Mouse (Mus musculus) c-Kit-negative CD71-positive TER-119-positive erythroid progenitor cells, embryonic 14.5 days (primary cell): ENCODE data around the gene Cep89.
A peak's percentile ranks its signal among the peaks of the same experiment; 100 is the strongest.

ENCODE experiments used
- DNase-seq: peaks from one replicate; pipeline ENCODE4 v3.0.0-alpha.2; 2013; ENCODE audit warnings: low read depth, low spot score

The Cep89 gene

GRCm38 (mm10) chr7:35382706-35383353 lies 14.0 kb upstream of the Cep89 start:
- no peak for DNase-seq

GRCm38 (mm10) chr7:35386525-35386952 lies 10.3 kb upstream of the Cep89 start:
- no peak for DNase-seq

- no peak for DNase-seq
Observed at GRCm38 (mm10) chr7:35388694-35389093, 8.1 kb upstream of the Cep89 start.

DNA sequence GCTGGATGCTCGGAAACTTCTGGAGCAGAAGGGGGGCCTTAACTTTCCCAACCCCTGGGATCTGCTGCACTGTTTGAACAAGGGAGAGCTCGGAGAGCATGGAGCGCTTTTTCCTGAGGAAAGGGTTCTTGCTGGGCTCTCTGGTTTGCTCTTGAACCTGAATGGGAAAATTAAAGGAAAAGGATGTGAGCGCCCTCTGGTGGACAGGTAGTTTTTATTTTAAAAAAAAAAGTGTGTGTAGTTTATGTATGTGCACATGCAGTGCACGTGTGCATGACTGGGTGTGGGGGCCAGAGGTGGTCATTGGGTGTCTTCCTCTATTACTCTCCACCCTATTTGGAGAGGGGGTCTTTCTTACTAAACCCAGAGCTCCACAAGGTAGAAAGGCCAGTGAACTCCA lies 3.9 kb upstream of the Cep89 start:
- DNase-seq, result peak; percentile 26

DNA sequence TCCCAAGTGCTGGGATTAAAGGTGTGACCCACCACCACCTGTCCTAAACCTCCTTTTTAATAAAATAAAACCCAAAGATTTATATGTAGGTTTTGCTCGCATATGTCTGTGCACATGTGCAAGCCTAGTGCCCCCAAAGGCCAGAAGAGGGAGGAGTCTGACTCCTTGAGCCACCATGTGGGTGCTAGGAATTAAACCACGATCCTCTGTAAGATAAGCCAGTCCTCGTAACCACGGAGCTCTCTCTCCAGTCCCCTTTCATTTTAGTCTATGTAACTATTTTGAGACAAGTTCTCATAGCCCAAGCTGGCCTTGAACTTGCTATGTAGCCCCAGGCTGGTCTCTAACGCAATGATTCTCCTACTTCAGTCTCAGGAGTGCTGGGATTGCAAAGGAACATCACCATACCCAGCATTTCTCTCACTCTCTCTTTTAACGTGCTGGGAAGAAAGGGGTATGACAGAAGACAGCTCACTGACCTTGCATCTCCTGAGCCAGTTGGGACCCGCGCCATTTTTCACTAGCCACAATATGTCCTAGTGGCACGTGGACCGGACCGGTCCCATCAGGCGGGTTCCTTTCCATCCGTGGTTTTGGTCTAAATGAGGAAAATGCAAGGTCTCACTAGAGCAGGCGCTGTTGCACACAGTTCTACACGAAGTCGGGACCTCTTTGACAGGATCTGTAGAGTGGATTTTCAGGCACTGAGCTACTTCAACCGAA lies 940 bp upstream of the Cep89 start:
- DNase-seq, result peak; percentile 22

GRCm38 (mm10) chr7:35401169-35401568 lies 4.3 kb downstream of the Cep89 start:
- DNase-seq, result peak; percentile 48

GRCm38 (mm10) chr7:35415226-35415625 lies 18.4 kb downstream of the Cep89 start:
- DNase-seq, result no peak

DNA sequence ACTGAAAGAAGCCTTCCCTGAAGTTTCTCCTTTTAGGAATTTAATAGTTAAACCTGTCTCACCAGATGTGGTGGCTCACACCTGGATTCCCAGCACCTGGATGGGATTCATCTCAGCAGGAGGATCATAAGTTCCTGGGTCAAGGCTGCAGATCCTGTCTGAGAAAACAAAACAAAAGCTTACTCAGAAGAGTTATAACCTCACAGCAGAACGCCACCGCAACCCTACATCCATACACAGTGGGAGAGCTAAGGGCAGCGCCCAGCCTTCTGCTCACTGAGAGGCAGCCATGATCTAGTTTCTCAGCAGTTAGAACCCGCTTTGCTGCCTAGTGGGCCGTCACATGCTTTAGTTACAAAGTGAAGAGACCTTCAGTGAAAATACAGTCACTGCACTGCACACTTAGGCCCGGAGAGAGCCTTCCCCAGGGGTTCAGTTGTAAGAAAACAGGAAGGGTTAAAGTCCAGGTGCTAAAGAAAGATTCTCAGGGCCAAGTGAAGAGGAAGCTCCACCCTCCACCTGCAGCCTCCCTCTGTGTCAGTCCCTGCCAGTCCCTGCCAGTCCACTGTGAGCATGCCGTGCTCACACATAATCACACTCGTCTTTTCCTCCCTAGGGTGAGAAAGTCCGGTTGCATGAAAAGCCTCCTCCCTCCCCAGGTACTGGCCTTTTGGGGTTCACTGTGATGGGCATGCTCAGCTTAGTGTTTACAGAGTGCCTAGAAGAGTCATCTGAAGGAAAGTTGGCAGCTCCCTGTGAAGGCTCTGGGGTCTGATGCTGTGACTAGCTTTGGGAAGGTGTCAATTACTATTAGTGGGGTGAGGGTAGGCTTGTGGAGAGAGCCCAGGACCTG lies 19.2 kb downstream of the Cep89 start:
- DNase-seq, result no peak

DNA sequence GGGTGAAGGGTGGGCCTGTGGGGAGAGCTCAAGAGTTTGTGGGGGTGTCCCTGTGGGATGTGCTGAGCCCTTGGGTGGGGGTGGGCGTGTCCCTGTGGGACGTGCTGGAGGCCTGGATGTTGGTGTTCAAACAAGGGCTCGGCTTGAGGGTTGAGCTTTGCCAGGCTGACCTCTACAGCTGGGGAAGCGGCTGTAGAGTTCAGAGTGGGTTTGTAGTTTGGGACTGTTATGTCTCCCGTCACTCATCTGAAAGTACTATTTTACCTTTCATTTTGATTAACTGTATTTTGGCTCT lies 19.8 kb downstream of the Cep89 start:
- DNase-seq, result no peak

GRCm38 (mm10) chr7:35423071-35423470 lies 26.2 kb downstream of the Cep89 start:
- DNase-seq, result no peak

DNA sequence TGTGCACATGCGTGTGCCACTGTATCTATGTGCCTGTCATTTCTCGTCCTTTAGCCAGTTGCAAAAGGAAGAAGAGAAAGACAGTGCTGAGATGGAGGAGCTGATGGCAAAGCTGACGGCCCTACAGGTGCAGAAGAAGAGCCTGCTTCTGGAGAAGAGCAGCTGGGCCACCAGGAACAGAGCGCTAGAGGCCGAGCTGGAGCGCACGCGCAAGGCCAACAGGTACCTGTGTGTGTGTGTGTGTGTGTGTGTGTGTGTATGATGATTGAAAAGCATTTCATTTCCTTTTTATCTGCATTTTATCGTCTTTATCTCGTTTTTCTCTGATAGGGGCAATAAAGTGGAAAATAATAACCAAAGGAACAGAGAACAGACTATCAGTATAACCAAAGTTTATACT lies 31.3 kb downstream of the Cep89 start:
- no peak for DNase-seq

DNA sequence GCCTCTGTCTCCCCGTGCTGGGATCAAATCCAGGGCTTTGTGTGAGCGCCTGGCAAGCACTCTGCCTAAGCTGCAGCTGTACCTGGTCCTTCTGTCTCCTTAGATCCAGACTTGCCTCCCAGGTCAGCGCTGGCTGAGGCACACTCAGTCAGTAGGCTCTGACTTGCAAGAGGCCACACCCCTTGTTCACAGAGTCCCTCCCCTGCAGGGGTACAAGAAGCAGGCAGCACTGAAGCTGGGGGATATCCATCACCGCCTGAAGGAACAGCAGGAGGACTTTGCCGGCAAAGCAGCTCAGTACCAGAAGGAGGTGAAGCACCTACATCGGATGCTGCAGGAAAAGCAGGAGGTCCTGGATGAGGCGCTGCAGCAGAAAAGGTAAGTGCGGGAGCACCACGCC lies 38.4 kb downstream of the Cep89 start:
- no peak for DNase-seq

- no peak for DNase-seq
Observed at GRCm38 (mm10) chr7:35447501-35447900, 50.7 kb downstream of the Cep89 start.

- no peak for DNase-seq
Observed at GRCm38 (mm10) chr7:35447996-35448846, 51.4 kb downstream of the Cep89 start, which contains the start of gene Slc7a9. Slc7a9 (plus strand) TSS chr7:35448796.

- DNase-seq, result no peak
Observed at GRCm38 (mm10) chr7:35448867-35449266, 52.0 kb downstream of the Cep89 start.

- no peak for DNase-seq
Observed at GRCm38 (mm10) chr7:35456091-35456814, 59.4 kb downstream of the Cep89 start.

DNA sequence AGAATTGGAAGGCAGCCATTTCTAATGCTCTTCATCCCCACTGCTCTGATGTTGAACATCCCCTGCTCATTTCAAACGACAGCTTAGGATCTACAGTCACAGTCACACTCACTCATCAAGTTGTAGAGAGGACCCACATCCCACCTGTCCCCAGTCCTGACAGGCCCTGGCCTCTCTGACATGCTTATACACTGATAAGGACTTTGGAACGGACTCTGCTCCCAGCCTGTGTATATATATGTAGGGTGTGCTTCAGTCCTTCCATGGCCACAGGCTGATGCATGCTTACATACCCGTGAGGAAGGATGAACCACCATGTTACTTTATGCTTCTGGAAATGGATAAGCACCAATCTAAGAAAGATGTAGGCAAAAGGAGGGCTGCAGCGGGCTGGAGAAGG lies 64.1 kb downstream of the Cep89 start:
- no peak for DNase-seq

GRCm38 (mm10) chr7:35465027-35465426 lies 68.2 kb downstream of the Cep89 start:
- no peak for DNase-seq

- DNase-seq, result no peak
Observed at GRCm38 (mm10) chr7:35467856-35468255, 71.0 kb downstream of the Cep89 start.

- no peak for DNase-seq
Observed at GRCm38 (mm10) chr7:35470794-35471193, 74.0 kb downstream of the Cep89 start.

- no peak for DNase-seq
Observed at GRCm38 (mm10) chr7:35476457-35476856, 79.6 kb downstream of the Cep89 start.
